Mouse (Mus musculus) heart, postnatal 0 days (tissue): Measurements from ENCODE around the gene Hoxc12.

ENCODE experiments used
- CTCF ChIP-seq: IDR thresholded peaks from 2 replicates; pipeline ENCODE4 v1.5.1; 2016; ENCODE audit warnings: antibody characterized with exemption, control low read depth, low read depth
- EP300 ChIP-seq: IDR thresholded peaks from 2 replicates; pipeline ENCODE4 v1.6.1; 2016; ENCODE audit warnings: antibody characterized with exemption, low read depth

GRCm38 (mm10) chr15:102987124-102987833, 50.7 kb downstream of the Hoxc12 start:
- TF ChIP-seq CTCF (peak; percentile 93), EP300 (no peak)
